Mouse (Mus musculus) midbrain, embryonic 12.5 days (tissue): ENCODE measurements at regions not wholly inside any gene's neighbourhood (a gene's known extent, or its start where the extent isn't known, plus 50 kb on each side); places are given as distances from the start of the nearest gene placed in this dataset.
A peak's percentile ranks its signal among the peaks of the same experiment; 100 is the strongest.

ENCODE experiments used
- ATAC-seq: fragments of 200-750 bp; cut with Nextera tagmentation; 2 replicates; pipeline ENCODE4 v1.8.0; 2017; ENCODE audit warnings: low read depth, moderate TSS enrichment, moderate library complexity; ENCODE audit not compliant: low FRiP score
- H3K27ac ChIP-seq: fragments of 300-500 bp; sonication (generic); replicated peaks from 2 replicates; pipeline ENCODE4 v1.5.1; 2016; ENCODE audit warnings: mild to moderate bottlenecking
- H3K27me3 ChIP-seq: fragments of 300-500 bp; sonication (generic); 2 replicates; pipeline ENCODE4 v1.6.1; 2016; ENCODE audit warnings: mild to moderate bottlenecking
- H3K36me3 ChIP-seq: fragments of 300-500 bp; sonication (generic); 2 replicates; pipeline ENCODE4 v1.6.1; 2016
- H3K4me1 ChIP-seq: fragments of 300-500 bp; sonication (generic); 2 replicates; pipeline ENCODE4 v1.6.1; 2016
- H3K4me2 ChIP-seq: fragments of 300-500 bp; sonication (generic); replicated peaks from 2 replicates; pipeline ENCODE4 v1.6.1; 2016; ENCODE audit warnings: mild to moderate bottlenecking, moderate library complexity
- H3K4me3 ChIP-seq: fragments of 300-500 bp; sonication (generic); 2 replicates; pipeline ENCODE4 v1.5.1; 2016; ENCODE audit warnings: mild to moderate bottlenecking
- H3K9ac ChIP-seq: fragments of 300-500 bp; sonication (generic); replicated peaks from 2 replicates; pipeline ENCODE4 v1.6.1; 2016; ENCODE audit warnings: mild to moderate bottlenecking, moderate library complexity
- H3K9me3 ChIP-seq: fragments of 300-500 bp; sonication (generic); 2 replicates; pipeline ENCODE4 v1.6.1; 2016; ENCODE audit warnings: mild to moderate bottlenecking
- WGBS: fragments of 180-500 bp; shearing (Covaris S2); methylation state at CpG from one replicate; pipeline ENCODE4 v1.1.7; 2016; 5-methylcytosine and 5-hydroxymethylcytosine counted together

GRCm38 (mm10) chr1:41431127-41431690, 625.8 kb downstream of the Tmem182 start:
- Histone ChIP-seq H3K4me2 (peak overlapping the region; percentile 19; the same call in 1 of the 2 replicates), H3K4me1 (peaks cover 31% of the 10 kb centered on the region), H3K27me3 (no peaks in the 10 kb centered on the region), H3K27ac (peak overlapping the region; percentile 50), H3K9ac (no peak overlapping the region), H3K36me3 (no peaks in the 10 kb centered on the region), H3K4me3 (no peak overlapping the region), H3K9me3 (no peaks in the 10 kb centered on the region)
- ATAC-seq: peak; percentile 72
- WGBS: 30% methylated on average over 7 of the region's 7 CpGs

DNA sequence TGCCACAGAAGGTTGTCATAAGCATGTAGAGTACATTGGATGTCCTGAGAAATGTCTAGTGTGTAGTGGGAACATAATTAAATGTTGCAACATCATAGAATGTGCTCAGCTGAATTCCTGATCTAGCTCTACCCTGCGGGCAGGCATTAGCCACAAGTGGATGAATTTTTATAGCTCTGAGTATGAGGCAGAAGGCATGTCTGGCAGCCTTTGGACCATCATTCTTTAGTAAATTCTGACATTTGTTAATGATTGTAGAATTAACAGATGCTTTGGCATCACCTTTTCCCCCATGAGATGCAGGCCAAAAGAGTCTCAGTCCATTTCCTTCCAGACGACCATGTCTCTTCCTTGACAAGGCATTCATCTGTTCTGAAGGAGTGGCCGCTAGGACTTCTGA, 630.0 kb downstream of the Tmem182 start:
- 92% methylated on average over 3 of the region's 3 CpGs for WGBS
- H3K9ac ChIP-seq: no peak overlapping the region
- peaks cover 14% of the 10 kb centered on the region for H3K4me1 ChIP-seq
- no peaks in the 10 kb centered on the region for H3K27me3 ChIP-seq
- no peak overlapping the region for H3K4me2 ChIP-seq
- no peak overlapping the region for H3K27ac ChIP-seq
- H3K4me3 ChIP-seq: no peak overlapping the region
- ATAC-seq: no peak
- no peaks in the 10 kb centered on the region for H3K9me3 ChIP-seq
- H3K36me3 ChIP-seq: no peaks in the 10 kb centered on the region

GRCm38 (mm10) chr1:41449972-41450371, 644.6 kb downstream of the Tmem182 start:
- no peak overlapping the region for H3K4me3 ChIP-seq
- no peak overlapping the region for H3K4me2 ChIP-seq
- peaks cover 6% of the 10 kb centered on the region; the same call in 1 of the 2 replicates for H3K4me1 ChIP-seq
- H3K9me3 ChIP-seq: no peaks in the 10 kb centered on the region
- H3K9ac ChIP-seq: no peak overlapping the region
- H3K27me3 ChIP-seq: no peaks in the 10 kb centered on the region
- no peak overlapping the region for H3K27ac ChIP-seq
- ATAC-seq: no peak
- no peaks in the 10 kb centered on the region for H3K36me3 ChIP-seq
